Mouse (Mus musculus) embryonic fibroblast, embryonic 13.5 days (primary cell): ENCODE data around the gene Enox1.

ENCODE experiments used
- CTCF ChIP-seq: IDR thresholded peaks from 2 replicates; pipeline ENCODE4 v1.5.1; 2011; ENCODE audit warnings: mild to moderate bottlenecking, control low read depth, low read length, moderate library complexity, borderline replicate concordance; ENCODE audit not compliant: insufficient read depth
- POLR2A ChIP-seq: IDR thresholded peaks from 2 replicates; pipeline ENCODE4 v1.6.1; 2011; ENCODE audit warnings: low read depth, mild to moderate bottlenecking, control low read depth, low read length, moderate library complexity

GRCm38 (mm10) chr14:77508036-77508435, 351.5 kb downstream of the Enox1 start:
- no peak for TF ChIP-seq CTCF
- no peak for TF ChIP-seq POLR2A
